Mouse (Mus musculus) lung, embryonic 14.5 days (tissue): ENCODE data around the gene Cop1. TPM values are rescaled to one million over a fixed set of nuclear protein-coding genes. Genes with fewer than 3 reads are reported as not detected.
"Not testable (repeated sequence)": the region's sequence is repeated elsewhere in the genome, so short reads cannot be mapped to it uniquely, and the experiment has no call there.

Experiments
- ATAC-seq: fragments of 200-750 bp; cut with Nextera tagmentation; 2 replicates; pipeline ENCODE4 v1.8.0; 2017; ENCODE audit warnings: mild to moderate bottlenecking, moderate TSS enrichment, moderate library complexity; ENCODE audit not compliant: insufficient read depth
- DNase-seq: peaks from one replicate; pipeline ENCODE4 v3.0.0-alpha.2; 2015
- H3K27ac ChIP-seq: fragments of 300-500 bp; sonication (generic); 2 replicates; pipeline ENCODE4 v1.5.1; 2014; ENCODE audit warnings: low read depth, mild to moderate bottlenecking, moderate library complexity
- H3K27me3 ChIP-seq: fragments of 300-500 bp; sonication (generic); 2 replicates; pipeline ENCODE4 v1.6.1; 2014; ENCODE audit warnings: low read length, control low read depth; ENCODE audit not compliant: insufficient read depth
- H3K36me3 ChIP-seq: fragments of 300-500 bp; sonication (generic); 2 replicates; pipeline ENCODE4 v1.6.1; 2014; ENCODE audit warnings: control low read depth; ENCODE audit not compliant: insufficient read depth
- H3K4me1 ChIP-seq: fragments of 300-500 bp; sonication (generic); 2 replicates; pipeline ENCODE4 v1.6.1; 2014; ENCODE audit warnings: antibody characterized with exemption, control low read depth; ENCODE audit not compliant: insufficient read depth
- H3K4me2 ChIP-seq: fragments of 300-500 bp; sonication (generic); 2 replicates; pipeline ENCODE4 v1.6.1; 2014; ENCODE audit warnings: mild to moderate bottlenecking
- H3K4me3 ChIP-seq: fragments of 300-500 bp; sonication (generic); 2 replicates; pipeline ENCODE4 v1.5.1; 2014; ENCODE audit warnings: low read depth, low read length
- H3K9ac ChIP-seq: fragments of 300-500 bp; sonication (generic); 2 replicates; pipeline ENCODE4 v1.6.1; 2014
- H3K9me3 ChIP-seq: fragments of 300-500 bp; sonication (generic); 2 replicates; pipeline ENCODE4 v1.6.1; 2016; ENCODE audit warnings: low read depth, low read length, control low read depth
- CTCF ChIP-seq: IDR thresholded peaks from 2 replicates; pipeline ENCODE4 v1.5.1; 2016; ENCODE audit warnings: antibody characterized with exemption, low read depth
- WGBS: fragments of 180-500 bp; shearing (Covaris S2); extraction: QIAGEN DNeasy Blood & Tissue Kit; methylation state at CpG from one replicate; pipeline ENCODE4 v1.1.7; 2014; 5-methylcytosine and 5-hydroxymethylcytosine counted together
- polyA plus RNA-seq: library from polyadenylated mRNA; unstranded; fragments of >200 nt; fragmentation: Nextera tagmentation; extraction: Ambion mirVana; gene quantifications from 2 replicates; pipeline ENCODE4 v1.2.1, GENCODE M21; 2014

Gene Cop1
- polyA plus RNA-seq, 1 experiment from 2014 or later = 137 TPM

DNA sequence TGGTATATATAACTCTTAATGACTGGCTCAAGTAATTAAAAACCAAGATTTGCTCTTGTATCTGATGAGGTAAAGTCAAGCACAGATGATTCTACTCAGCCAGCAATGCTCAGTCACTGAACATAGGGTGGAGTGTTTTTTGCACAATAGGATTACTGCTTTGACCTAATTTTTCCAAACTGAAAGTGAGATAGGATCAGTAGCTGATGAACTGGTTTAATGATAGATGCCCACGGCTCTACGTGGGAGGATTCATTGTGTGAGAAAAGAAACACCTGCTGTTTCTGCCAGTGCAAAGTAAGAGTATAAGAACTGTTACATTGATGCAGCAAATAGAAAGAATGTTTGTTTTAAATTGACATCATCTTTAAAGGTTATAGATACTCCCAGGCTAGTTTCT lies 10.1 kb upstream of the Cop1 start:
- TF ChIP-seq CTCF = no peak
- WGBS = 50% methylated on average over 2 of the region's 2 CpGs
- H3K9ac ChIP-seq = no peak overlapping the region
- ATAC-seq (no peak), DNase-seq (no peak)
- no peaks in the 10 kb centered on the region for H3K9me3 ChIP-seq
- H3K27ac ChIP-seq = no peak overlapping the region
- no peaks in the 10 kb centered on the region for H3K4me1 ChIP-seq
- H3K27me3 ChIP-seq = no peaks in the 10 kb centered on the region
- no peaks in the 10 kb centered on the region for H3K36me3 ChIP-seq
- no peak overlapping the region for H3K4me3 ChIP-seq
- no peak overlapping the region for H3K4me2 ChIP-seq

DNA sequence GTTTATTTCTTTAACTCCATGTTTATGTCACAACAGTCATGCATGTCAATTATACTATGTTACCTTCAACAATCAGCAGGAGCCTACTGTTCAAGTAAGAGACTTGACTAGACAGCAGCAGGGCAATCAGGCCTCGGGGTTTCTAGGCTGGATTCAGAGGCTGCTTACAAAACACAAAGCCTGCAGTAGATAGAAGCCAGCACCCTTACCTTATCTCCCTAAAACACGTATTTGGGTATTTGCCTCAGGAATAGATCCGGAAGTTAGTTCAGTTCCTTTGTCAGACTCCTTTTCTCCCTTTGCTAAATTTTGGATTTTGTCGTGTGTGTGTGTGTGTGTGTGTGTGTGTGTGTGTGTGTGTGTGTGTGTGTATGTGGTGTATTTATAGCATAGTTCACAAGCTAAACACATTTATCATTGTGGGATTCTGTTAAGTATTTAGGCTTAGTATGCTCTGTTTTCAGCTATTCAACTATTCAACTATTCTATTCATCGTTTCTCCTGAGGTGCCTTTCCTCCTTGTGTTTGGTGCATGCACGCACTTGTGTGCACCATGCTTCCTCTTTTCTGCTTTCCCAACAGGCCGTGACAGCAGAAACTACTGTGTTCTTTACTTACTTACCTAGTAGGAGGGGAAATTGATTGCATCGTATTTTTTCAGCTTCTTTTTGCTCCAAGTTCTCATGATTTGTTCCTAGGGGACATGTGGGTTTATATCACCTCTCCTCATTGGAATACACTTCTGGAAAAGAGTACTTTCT lies 6.9 kb upstream of the Cop1 start:
- ATAC-seq = no peak
- H3K36me3 ChIP-seq = no peaks in the 10 kb centered on the region
- H3K4me2 ChIP-seq = no peak overlapping the region
- H3K9me3 ChIP-seq = no peaks in the 10 kb centered on the region
- no peak overlapping the region for H3K4me3 ChIP-seq
- DNase-seq = no peak
- TF ChIP-seq CTCF = no peak
- H3K4me1 ChIP-seq = no peaks in the 10 kb centered on the region
- 60% methylated on average over 8 of the region's 8 CpGs for WGBS
- no peak overlapping the region for H3K9ac ChIP-seq
- H3K27me3 ChIP-seq = no peaks in the 10 kb centered on the region
- H3K27ac ChIP-seq = no peak overlapping the region

DNA sequence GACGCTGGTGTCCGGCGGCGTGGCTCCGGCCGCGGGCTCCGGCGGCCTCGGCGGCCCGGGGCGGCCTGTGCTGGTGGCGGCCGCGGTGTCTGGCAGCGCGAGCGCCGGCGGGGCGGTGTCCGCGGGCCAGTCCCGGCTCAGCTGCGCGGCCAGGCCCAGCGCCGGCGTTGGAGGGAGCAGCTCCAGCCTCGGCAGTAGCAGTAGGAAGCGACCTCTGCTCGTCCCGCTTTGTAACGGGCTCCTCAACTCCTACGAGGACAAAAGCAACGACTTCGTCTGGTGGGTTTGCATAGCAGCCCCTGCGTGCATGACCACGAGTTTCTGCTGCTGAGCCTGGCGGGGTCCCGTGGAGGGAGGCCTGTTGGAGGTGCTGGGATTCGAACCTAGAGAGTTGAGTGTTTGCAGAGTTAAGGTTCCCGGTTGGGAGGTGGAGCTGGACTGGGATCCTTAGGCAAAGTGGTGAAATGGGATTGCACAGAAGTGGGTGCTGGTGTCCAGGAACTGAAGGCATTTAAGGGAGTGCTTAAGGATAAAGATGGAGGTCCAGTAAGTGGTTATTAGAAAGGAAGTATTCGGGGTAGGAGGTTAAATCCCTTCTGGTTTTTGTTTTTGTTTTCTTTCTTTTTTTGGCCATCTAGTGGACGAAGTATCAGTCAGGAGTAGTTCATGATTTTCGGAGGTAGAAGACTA lies 597 bp downstream of the Cop1 start:
- not testable (repeated sequence) for H3K27me3 ChIP-seq, H3K36me3 ChIP-seq, H3K4me1 ChIP-seq, H3K9me3 ChIP-seq
- DNase-seq (peak; percentile 51), ATAC-seq (peak; percentile 76)
- H3K4me2 ChIP-seq = peak overlapping the region; percentile 68
- peak overlapping the region; percentile 81 for H3K9ac ChIP-seq
- peak; percentile 28 for TF ChIP-seq CTCF
- peak overlapping the region; percentile 69 for H3K4me3 ChIP-seq
- peak overlapping the region; percentile 65; the same call in 1 of the 2 replicates for H3K27ac ChIP-seq
- WGBS = under 1% methylated on average over 31 of the region's 47 CpGs

DNA sequence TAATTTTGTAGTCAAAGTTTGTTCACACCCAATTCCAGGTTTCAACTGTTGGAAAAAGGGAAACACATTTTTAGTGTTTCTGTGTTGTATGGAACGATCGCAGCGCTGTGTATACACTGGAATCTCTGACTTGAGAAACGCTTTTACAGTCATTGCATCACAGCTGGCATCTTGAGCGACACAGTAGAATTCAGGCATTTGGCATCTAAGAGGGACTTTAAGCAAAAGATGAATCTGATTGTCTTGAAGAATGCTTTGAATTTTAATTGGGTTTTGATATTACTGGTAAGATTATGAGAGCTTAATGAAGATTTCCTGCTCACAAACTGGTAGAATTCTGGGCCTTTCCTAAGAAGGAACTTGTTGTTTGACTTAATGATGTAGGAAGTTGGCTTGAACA lies 1.3 kb downstream of the Cop1 start:
- no peaks in the 10 kb centered on the region for H3K9me3 ChIP-seq
- peak overlapping the region; percentile 68 for H3K4me2 ChIP-seq
- H3K36me3 ChIP-seq = 0 out of 2 replicates have a peak, but pooled peaks cover 4% of the 10 kb centered on the region
- no peak overlapping the region for H3K27ac ChIP-seq
- WGBS = 15% methylated on average over 5 of the region's 5 CpGs
- H3K9ac ChIP-seq = peak overlapping the region; percentile 81
- TF ChIP-seq CTCF = no peak
- H3K27me3 ChIP-seq = no peaks in the 10 kb centered on the region
- peak; percentile 40 for DNase-seq
- no peak for ATAC-seq
- 0 out of 2 replicates have a peak, but pooled peaks cover 4% of the 10 kb centered on the region for H3K4me1 ChIP-seq
- peak overlapping the region; percentile 69 for H3K4me3 ChIP-seq

DNA sequence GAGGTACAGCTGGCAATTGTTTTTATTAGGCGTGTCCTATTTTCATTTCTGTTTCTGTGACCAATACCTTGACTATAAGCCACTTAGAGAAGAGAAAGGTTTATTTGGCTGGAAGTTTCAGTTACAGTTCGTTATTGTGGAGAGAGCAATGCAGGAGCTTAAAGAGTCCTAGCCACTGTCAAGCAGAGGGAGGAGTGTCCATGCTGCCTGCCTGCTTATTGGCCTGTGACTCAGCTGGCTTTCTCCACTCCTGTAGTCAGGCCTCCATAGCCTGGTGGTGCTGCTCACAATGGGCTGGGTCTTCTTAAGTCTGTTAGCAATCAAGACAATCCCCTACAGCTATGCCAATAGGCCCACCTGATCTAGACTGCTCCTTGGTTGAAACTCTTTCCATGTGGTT lies 2.4 kb downstream of the Cop1 start:
- no peak for DNase-seq
- no peak for ATAC-seq
- 0 out of 2 replicates have a peak, but pooled peaks cover 4% of the 10 kb centered on the region for H3K36me3 ChIP-seq
- 0 out of 2 replicates have a peak, but pooled peaks cover 4% of the 10 kb centered on the region for H3K4me1 ChIP-seq
- no peaks in the 10 kb centered on the region for H3K9me3 ChIP-seq
- no peak overlapping the region for H3K9ac ChIP-seq
- no peak overlapping the region for H3K27ac ChIP-seq
- WGBS = 71% methylated on average over 2 of the region's 2 CpGs
- no peaks in the 10 kb centered on the region for H3K27me3 ChIP-seq
- TF ChIP-seq CTCF = no peak
- H3K4me3 ChIP-seq = peak overlapping the region; percentile 69; the same call in 1 of the 2 replicates
- H3K4me2 ChIP-seq = peak overlapping the region; percentile 68

DNA sequence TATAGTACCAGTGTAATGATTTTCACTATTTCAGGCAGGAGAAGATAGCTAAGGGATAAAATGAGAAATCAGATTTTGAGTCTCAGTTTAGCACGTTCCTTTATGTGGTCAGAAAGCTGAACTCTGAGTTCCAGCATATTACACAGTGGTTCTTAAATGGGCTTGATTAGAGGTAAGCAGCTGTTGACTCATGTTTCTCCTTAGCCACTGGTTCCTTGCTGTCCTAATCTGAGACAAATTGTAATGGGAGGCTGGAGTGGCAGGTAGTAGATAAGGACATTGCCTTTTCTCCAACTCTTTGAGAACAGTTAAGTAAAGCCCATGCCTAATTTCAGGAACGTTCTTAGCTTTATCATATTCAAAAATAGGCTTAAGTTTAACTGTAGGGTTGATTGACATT lies 3.6 kb downstream of the Cop1 start:
- H3K9me3 ChIP-seq = no peaks in the 10 kb centered on the region
- no peak for ATAC-seq
- no peak overlapping the region for H3K4me3 ChIP-seq
- no peak for TF ChIP-seq CTCF
- H3K4me1 ChIP-seq = 0 out of 2 replicates have a peak, but pooled peaks cover 4% of the 10 kb centered on the region
- peaks cover 15% of the 10 kb centered on the region for H3K36me3 ChIP-seq
- no peak overlapping the region for H3K27ac ChIP-seq
- 70% methylated on average over 2 of the region's 2 CpGs for WGBS
- no peak for DNase-seq
- H3K4me2 ChIP-seq = no peak overlapping the region
- H3K27me3 ChIP-seq = no peaks in the 10 kb centered on the region
- no peak overlapping the region for H3K9ac ChIP-seq

DNA sequence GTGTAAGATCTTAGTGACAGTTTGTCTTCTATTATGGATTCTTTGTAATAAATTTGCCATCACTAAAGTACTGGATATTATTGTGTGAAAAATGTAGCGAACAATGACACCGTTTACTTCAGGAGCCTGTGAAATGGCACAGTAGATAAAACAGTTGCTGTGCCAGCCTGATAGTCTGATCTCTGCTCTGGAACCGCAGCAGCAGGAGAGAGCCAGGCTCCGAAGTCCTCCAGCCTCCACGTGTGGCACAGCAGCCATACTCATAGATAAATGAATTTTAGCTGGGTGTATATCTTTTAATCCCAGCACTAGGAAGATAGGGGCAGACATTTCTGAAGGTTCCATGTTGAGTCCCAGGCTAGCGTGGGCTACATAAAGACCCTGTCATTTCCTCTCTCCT lies 6.0 kb downstream of the Cop1 start:
- Histone ChIP-seq H3K9me3 (no peaks in the 10 kb centered on the region), H3K4me1 (0 out of 2 replicates have a peak, but pooled peaks cover 4% of the 10 kb centered on the region), H3K27ac (no peak overlapping the region), H3K4me2 (no peak overlapping the region), H3K27me3 (no peaks in the 10 kb centered on the region), H3K4me3 (no peak overlapping the region), H3K9ac (no peak overlapping the region), H3K36me3 (peaks cover 26% of the 10 kb centered on the region)
- WGBS = 80% methylated on average over 6 of the region's 6 CpGs
- TF ChIP-seq CTCF = no peak
- DNase-seq (no peak), ATAC-seq (peak; percentile 23; the same call in 1 of the 2 replicates)
